Mouse (Mus musculus): ENCODE data around the gene Il1r1. TPM values are rescaled to one million over a fixed set of nuclear protein-coding genes. Genes with fewer than 3 reads are reported as not detected.

The Il1r1 gene
- total RNA-seq, 4 experiments from 2014 or later, result 5.8 to 9.7 (median 8.1) TPM

GRCm38 (mm10) chr1:40311123-40311522, 86.2 kb downstream of the Il1r1 start:
- no peak for DNase-seq (ENCODE audit: low spot score in 2 of 2)

GRCm38 (mm10) chr1:40311625-40312024, 86.7 kb downstream of the Il1r1 start:
- no peak for DNase-seq (ENCODE audit: low spot score in 2 of 2)

- no peak for DNase-seq (ENCODE audit: low spot score in 2 of 2)
These were observed 89.1 kb downstream of the Il1r1 start for GRCm38 (mm10) chr1:40314016-40314415.

- no peak for DNase-seq (ENCODE audit: low spot score in 2 of 2)
These were observed 92.8 kb downstream of the Il1r1 start for GRCm38 (mm10) chr1:40317657-40318056.

GRCm38 (mm10) chr1:40321824-40322223, 96.9 kb downstream of the Il1r1 start:
- DNase-seq (ENCODE audit: low spot score in 2 of 2), result no peak

- DNase-seq (ENCODE audit: low spot score in 2 of 2), result no peak
These were observed 97.7 kb downstream of the Il1r1 start for GRCm38 (mm10) chr1:40322543-40322942.

- no peak for DNase-seq (ENCODE audit: low spot score in 2 of 2)
These were observed 99.6 kb downstream of the Il1r1 start, which contains the start of gene Il1rl2 for GRCm38 (mm10) chr1:40324457-40324856. Gene Il1rl2, plus strand, starts transcription at chr1:40324610.

GRCm38 (mm10) chr1:40324955-40325702, 100.2 kb downstream of the Il1r1 start:
- DNase-seq (ENCODE audit: low spot score in 2 of 2), result no peak

GRCm38 (mm10) chr1:40325711-40326327, 100.9 kb downstream of the Il1r1 start:
- DNase-seq (ENCODE audit: low spot score in 2 of 2), result no peak

- no peak for DNase-seq (ENCODE audit: low spot score in 2 of 2)
These were observed 102.7 kb downstream of the Il1r1 start for GRCm38 (mm10) chr1:40327604-40328003.

- DNase-seq (ENCODE audit: low spot score in 2 of 2), result no peak
These were observed 104.6 kb downstream of the Il1r1 start for GRCm38 (mm10) chr1:40329526-40329925.

GRCm38 (mm10) chr1:40330181-40330580, 105.3 kb downstream of the Il1r1 start:
- no peak for DNase-seq (ENCODE audit: low spot score in 2 of 2)

GRCm38 (mm10) chr1:40339346-40339745, 114.5 kb downstream of the Il1r1 start:
- DNase-seq (ENCODE audit: low spot score in 2 of 2), result no peak

- no peak for DNase-seq (ENCODE audit: low spot score in 2 of 2)
These were observed 115.2 kb downstream of the Il1r1 start for GRCm38 (mm10) chr1:40340102-40340501.

GRCm38 (mm10) chr1:40352158-40352903, 127.5 kb downstream of the Il1r1 start:
- no peak for DNase-seq (ENCODE audit: low spot score in 2 of 2)

GRCm38 (mm10) chr1:40352904-40353286, 128.0 kb downstream of the Il1r1 start:
- no peak for DNase-seq (ENCODE audit: low spot score in 2 of 2)

- no peak for DNase-seq (ENCODE audit: low spot score in 2 of 2)
These were observed 129.8 kb downstream of the Il1r1 start for GRCm38 (mm10) chr1:40354665-40355064.

- DNase-seq (ENCODE audit: low spot score in 2 of 2), result no peak
These were observed 130.6 kb downstream of the Il1r1 start for GRCm38 (mm10) chr1:40355431-40355843.

- no peak for DNase-seq (ENCODE audit: low spot score in 2 of 2)
These were observed 131.1 kb downstream of the Il1r1 start for GRCm38 (mm10) chr1:40355904-40356521.

- no peak for DNase-seq (ENCODE audit: low spot score in 2 of 2)
These were observed 133.0 kb downstream of the Il1r1 start for GRCm38 (mm10) chr1:40357921-40358320.

- no peak for DNase-seq (ENCODE audit: low spot score in 2 of 2)
These were observed 133.5 kb downstream of the Il1r1 start for GRCm38 (mm10) chr1:40358351-40358750.

- DNase-seq (ENCODE audit: low spot score in 2 of 2), result no peak
These were observed 133.9 kb downstream of the Il1r1 start for GRCm38 (mm10) chr1:40358771-40359181.
